In the genomic region with DNA sequence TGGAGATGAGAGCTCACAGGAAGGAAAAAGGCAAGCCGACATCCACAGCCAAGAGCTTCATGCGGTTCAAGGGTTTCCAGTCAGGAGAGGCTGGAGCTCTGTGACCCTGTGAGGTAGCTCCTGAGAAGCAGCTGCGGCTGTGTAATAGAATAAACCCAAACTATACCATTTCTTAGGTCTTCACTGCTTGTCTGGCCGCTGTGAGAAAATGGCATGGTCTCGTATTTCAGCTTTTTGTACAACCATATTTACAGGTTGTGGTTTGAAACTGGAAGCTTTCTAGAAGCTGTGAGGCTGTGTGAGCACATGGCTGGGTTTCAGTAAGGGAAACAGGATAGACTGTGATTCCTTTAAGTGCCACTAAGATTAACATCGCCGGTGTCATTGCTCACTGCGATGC, we compare ENCODE assay signal across 18 mouse cellular contexts.
"Had no signal": no experiment of that assay in that cellular context is flagged by ENCODE, and none has a peak within 500 bp of the region (broad histone marks: within the 10 kb centered on the region; RNA-seq: fewer than 3 reads in every experiment).

No protein-coding gene starts in this region.

- H3K4me1 ChIP-seq: midbrain, embryonic 10.5 days; midbrain, embryonic 13.5 days; neural tube, embryonic 13.5 days; neural tube, embryonic 15.5 days; stomach, embryonic 15.5 days had no signal

- ATAC-seq: midbrain, embryonic 13.5 days; midbrain, embryonic 16.5 days had no signal

- H3K9me3 ChIP-seq: midbrain, embryonic 10.5 days; midbrain, embryonic 13.5 days; neural tube, embryonic 13.5 days; neural tube, embryonic 15.5 days; stomach, embryonic 15.5 days had no signal

- H3K4me3 ChIP-seq: midbrain, embryonic 10.5 days; midbrain, embryonic 13.5 days; neural tube, embryonic 13.5 days; neural tube, embryonic 15.5 days; stomach, embryonic 15.5 days had no signal

- H3K4me2 ChIP-seq: lung, embryonic 14.5 days; midbrain, embryonic 13.5 days; neural tube, embryonic 13.5 days; neural tube, embryonic 15.5 days; stomach, embryonic 15.5 days had no signal

- H3K9ac ChIP-seq: lung, embryonic 14.5 days; midbrain, embryonic 13.5 days; neural tube, embryonic 13.5 days; neural tube, embryonic 15.5 days; stomach, embryonic 15.5 days had no signal

- H3K27ac ChIP-seq: midbrain, embryonic 10.5 days; midbrain, embryonic 13.5 days; neural tube, embryonic 13.5 days; neural tube, embryonic 15.5 days; stomach, embryonic 15.5 days; stomach, postnatal 0 days had no signal

- DNase-seq: lung, adult 18-20 months; lung, embryonic 14.5 days; lung, postnatal 10 days; lung, postnatal 4 days; retina, postnatal 1 day; right cerebral cortex, adult 18-20 months; right cerebral cortex, postnatal 25 days; right cerebral cortex, postnatal 4 days; thymus, adult 2 months; thymus, postnatal 25 days; thymus, postnatal 4 days had no signal

- H3K27me3 ChIP-seq: midbrain, embryonic 13.5 days; neural tube, embryonic 13.5 days; neural tube, embryonic 15.5 days; stomach, embryonic 15.5 days had no signal

- H3K36me3 ChIP-seq: midbrain, embryonic 10.5 days; midbrain, embryonic 13.5 days; neural tube, embryonic 13.5 days; neural tube, embryonic 15.5 days; stomach, embryonic 15.5 days had no signal
